Mouse (Mus musculus) heart, embryonic 14.5 days (tissue): ENCODE results near the gene Trappc6a. TPM values are rescaled to one million over a fixed set of nuclear protein-coding genes. Genes with fewer than 3 reads are reported as not detected.

ENCODE experiments used
- ATAC-seq: fragments of 200-750 bp; cut with Nextera tagmentation; 2 replicates; pipeline ENCODE4 v1.8.0; 2017; ENCODE audit warnings: low read depth, moderate TSS enrichment; ENCODE audit not compliant: insufficient number of reproducible peaks, insufficient read depth, low FRiP score
- H3K27ac ChIP-seq, 2 experiments: fragments of 200-500 bp in 1 of 2; fragments of 300-500 bp in 1 of 2; sonication (generic) in 1 of 2; replicated peaks in 1 of 2; 2 replicates each; pipeline ENCODE4 v1.5.1; 2012 to 2014; ENCODE audit warnings: low read depth in 2 of 2, low read length in 2 of 2, control low read depth in 1 of 2, mild to moderate bottlenecking in 1 of 2, mixed read lengths in 1 of 2; ENCODE audit not compliant: control insufficient read depth in 1 of 2, insufficient read depth in 1 of 2
- H3K27me3 ChIP-seq: fragments of 300-500 bp; sonication (generic); 2 replicates; pipeline ENCODE4 v1.6.1; 2014; ENCODE audit warnings: mild to moderate bottlenecking, low read length, control low read depth; ENCODE audit not compliant: control insufficient read depth, insufficient read depth
- H3K36me3 ChIP-seq: fragments of 300-500 bp; sonication (generic); 2 replicates; pipeline ENCODE4 v1.6.1; 2014; ENCODE audit warnings: mild to moderate bottlenecking, control low read depth, low read length, mixed read lengths; ENCODE audit not compliant: control insufficient read depth, insufficient read depth
- H3K4me1 ChIP-seq, 2 experiments: fragments of 200-500 bp in 1 of 2; fragments of 300-500 bp in 1 of 2; sonication (generic) in 1 of 2; 2 replicates each; pipeline ENCODE4 v1.6.1; 2012 to 2014; ENCODE audit warnings: low read length in 2 of 2, control low read depth in 1 of 2, mixed read lengths in 1 of 2; ENCODE audit not compliant: control insufficient read depth in 2 of 2, insufficient read depth in 2 of 2
- H3K4me2 ChIP-seq: fragments of 300-500 bp; sonication (generic); 2 replicates; pipeline ENCODE4 v1.6.1; 2014; ENCODE audit warnings: mild to moderate bottlenecking, low read length
- H3K4me3 ChIP-seq, 2 experiments: fragments of 200-500 bp in 1 of 2; fragments of 300-500 bp in 1 of 2; sonication (generic) in 1 of 2; 2 replicates each; pipeline ENCODE4 v1.5.1; 2012 to 2014; ENCODE audit warnings: low read length in 2 of 2, mild to moderate bottlenecking in 2 of 2, control low read depth in 1 of 2, low read depth in 1 of 2, moderate library complexity in 1 of 2; ENCODE audit not compliant: control insufficient read depth in 1 of 2, insufficient read depth in 1 of 2
- H3K9ac ChIP-seq: fragments of 300-500 bp; sonication (generic); 2 replicates; pipeline ENCODE4 v1.6.1; 2014; ENCODE audit warnings: mild to moderate bottlenecking, low read length
- H3K9me3 ChIP-seq: fragments of 300-500 bp; sonication (generic); 2 replicates; pipeline ENCODE4 v1.6.1; 2016; ENCODE audit warnings: low read length, control low read depth; ENCODE audit not compliant: control insufficient read depth
- WGBS: fragments of 180-500 bp; shearing (Covaris S2); extraction: QIAGEN DNeasy Blood & Tissue Kit; methylation state at CpG from one replicate; pipeline ENCODE4 v1.1.7; 2014; 5-methylcytosine and 5-hydroxymethylcytosine counted together
- polyA plus RNA-seq: library from polyadenylated mRNA; unstranded; fragments of >200 nt; fragmentation: Nextera tagmentation; extraction: Ambion mirVana; gene quantifications from 2 replicates; pipeline ENCODE4 v1.2.1, GENCODE M21; 2014

Gene Trappc6a
- polyA plus RNA-seq, 1 experiment from 2014 or later: 92.9 TPM

- no peak overlapping the region for H3K4me3 ChIP-seq
- no peaks in the 10 kb centered on the region for H3K9me3 ChIP-seq
- H3K27ac ChIP-seq: no peak overlapping the region
- peaks cover 12 to 32% of the 10 kb centered on the region in 2 experiments for H3K4me1 ChIP-seq
- H3K4me2 ChIP-seq: no peak overlapping the region
- no peaks in the 10 kb centered on the region for H3K27me3 ChIP-seq
- 67% methylated on average over 3 of the region's 3 CpGs for WGBS
- H3K9ac ChIP-seq: 0 out of 2 replicates have a peak overlapping the region, but pooled peaks have one; percentile 97
- no peak for ATAC-seq
- H3K36me3 ChIP-seq: peaks cover 38% of the 10 kb centered on the region
These were observed 55.7 kb downstream of the Trappc6a start for GRCm38 (mm10) chr7:19563884-19564283.

- WGBS: 99% methylated on average over 4 of the region's 4 CpGs
- H3K4me1 ChIP-seq: peaks cover 9 to 26% of the 10 kb centered on the region in 2 experiments
- H3K36me3 ChIP-seq: peaks cover 44% of the 10 kb centered on the region
- no peak overlapping the region for H3K9ac ChIP-seq
- H3K4me2 ChIP-seq: no peak overlapping the region
- H3K27ac ChIP-seq: no peak overlapping the region
- no peaks in the 10 kb centered on the region for H3K9me3 ChIP-seq
- no peaks in the 10 kb centered on the region for H3K27me3 ChIP-seq
- H3K4me3 ChIP-seq: no peak overlapping the region
- ATAC-seq: no peak
These were observed 56.3 kb downstream of the Trappc6a start for GRCm38 (mm10) chr7:19564455-19564854.

Other genes starting within 250 kb of the Trappc6a start
- gene Vasp, start 236.6 kb upstream of the Trappc6a start, polyA plus RNA-seq: 66.1 and 68.9 TPM in 2 replicates
- gene Ppm1n, start 228.3 kb upstream of the Trappc6a start, polyA plus RNA-seq: 0.20 TPM in 1 of 2 replicates, not detected in the other
- gene Rtn2, start 225.8 kb upstream of the Trappc6a start, polyA plus RNA-seq: 39.2 and 43.6 TPM in 2 replicates
- 0.22 TPM in 1 of 2 replicates, not detected in the other for gene Fosb, start 198.3 kb upstream of the Trappc6a start, polyA plus RNA-seq
- gene Ercc1, start 163.6 kb upstream of the Trappc6a start, polyA plus RNA-seq: 60.0 and 68.7 TPM in 2 replicates
- gene Cd3eap, start 148.9 kb upstream of the Trappc6a start, polyA plus RNA-seq: 12.7 and 15.7 TPM in 2 replicates
- gene Ppp1r13l, start 148.6 kb upstream of the Trappc6a start, polyA plus RNA-seq: 15.2 and 15.4 TPM in 2 replicates
- 4.8 and 6.6 TPM in 2 replicates for gene Ercc2, start 126.4 kb upstream of the Trappc6a start, polyA plus RNA-seq
- 1.8 and 1.9 TPM in 2 replicates for gene Klc3, start 104.3 kb upstream of the Trappc6a start, polyA plus RNA-seq
- gene Ckm, start 103.6 kb upstream of the Trappc6a start, polyA plus RNA-seq: 910 and 1,062 TPM in 2 replicates
- 9.3 and 10.5 TPM in 2 replicates for gene Mark4, start 49.6 kb upstream of the Trappc6a start, polyA plus RNA-seq
- 1.3 and 1.8 TPM in 2 replicates for gene Exoc3l2, start 45.1 kb upstream of the Trappc6a start, polyA plus RNA-seq
- gene Bloc1s3, start within 50 bp of the Trappc6a start, polyA plus RNA-seq: 1.4 and 1.7 TPM in 2 replicates
- not detected in 2 replicates for gene Nkpd1, start 9.4 kb downstream of the Trappc6a start, polyA plus RNA-seq
- gene Ppp1r37, start 54.7 kb downstream of the Trappc6a start, polyA plus RNA-seq: 2.9 and 5.3 TPM in 2 replicates
- 0.13 and 0.38 TPM in 2 replicates for gene Zfp296, start 68.9 kb downstream of the Trappc6a start, polyA plus RNA-seq
- 140 and 144 TPM in 2 replicates for gene Gemin7, start 69.2 kb downstream of the Trappc6a start, polyA plus RNA-seq
- 26.6 and 29.2 TPM in 2 replicates for gene Clasrp, start 96.1 kb downstream of the Trappc6a start, polyA plus RNA-seq
- 4.8 and 6.1 TPM in 2 replicates for gene Relb, start 121.0 kb downstream of the Trappc6a start, polyA plus RNA-seq
- gene Clptm1, start 156.6 kb downstream of the Trappc6a start, polyA plus RNA-seq: 87.6 and 98.6 TPM in 2 replicates
- gene Apoc2, start 169.5 kb downstream of the Trappc6a start, polyA plus RNA-seq: 0.57 and 2.2 TPM in 2 replicates
- gene Gm44805, start 173.0 kb downstream of the Trappc6a start, polyA plus RNA-seq: not detected in 2 replicates
- 0.31 TPM in 1 of 2 replicates, not detected in the other for gene Apoc4, start 173.1 kb downstream of the Trappc6a start, polyA plus RNA-seq
- gene Apoc1, start 184.3 kb downstream of the Trappc6a start, polyA plus RNA-seq: 14.3 and 14.6 TPM in 2 replicates
- 644 and 695 TPM in 2 replicates for gene Apoe, start 190.8 kb downstream of the Trappc6a start, polyA plus RNA-seq
- gene Tomm40, start 207.0 kb downstream of the Trappc6a start, polyA plus RNA-seq: 130 and 135 TPM in 2 replicates
- 63.4 and 68.4 TPM in 2 replicates for gene Nectin2, start 242.1 kb downstream of the Trappc6a start, polyA plus RNA-seq